Mouse (Mus musculus) intestine, embryonic 15.5 days (tissue): Measurements from ENCODE around the gene Map4k5. TPM values are rescaled to one million over a fixed set of nuclear protein-coding genes. Genes with fewer than 3 reads are reported as not detected.
A peak's percentile ranks its signal among the peaks of the same experiment; 100 is the strongest.

Experiments
- ATAC-seq: fragments of 200-750 bp; cut with Nextera tagmentation; 2 replicates; pipeline ENCODE4 v1.8.0; 2017; ENCODE audit warnings: moderate TSS enrichment, moderate library complexity
- H3K27ac ChIP-seq: fragments of 300-500 bp; sonication (generic); 2 replicates; pipeline ENCODE4 v1.5.1; 2015; ENCODE audit warnings: mild to moderate bottlenecking, inconsistent platforms
- H3K27me3 ChIP-seq: fragments of 300-500 bp; sonication (generic); replicated peaks from 2 replicates; pipeline ENCODE4 v1.6.1; 2015; ENCODE audit warnings: inconsistent platforms
- H3K36me3 ChIP-seq: fragments of 300-500 bp; sonication (generic); 2 replicates; pipeline ENCODE4 v1.6.1; 2015; ENCODE audit warnings: inconsistent platforms
- H3K4me1 ChIP-seq: fragments of 300-500 bp; sonication (generic); replicated peaks from 2 replicates; pipeline ENCODE4 v1.6.1; 2015; ENCODE audit warnings: inconsistent platforms
- H3K4me2 ChIP-seq: fragments of 300-500 bp; sonication (generic); replicated peaks from 2 replicates; pipeline ENCODE4 v1.6.1; 2015; ENCODE audit warnings: mild to moderate bottlenecking, inconsistent platforms
- H3K4me3 ChIP-seq: fragments of 300-500 bp; sonication (generic); replicated peaks from 2 replicates; pipeline ENCODE4 v1.5.1; 2015; ENCODE audit warnings: inconsistent platforms
- H3K9ac ChIP-seq: fragments of 300-500 bp; sonication (generic); 2 replicates; pipeline ENCODE4 v1.6.1; 2015; ENCODE audit warnings: inconsistent platforms
- H3K9me3 ChIP-seq: fragments of 300-500 bp; sonication (generic); 2 replicates; pipeline ENCODE4 v1.6.1; 2016; ENCODE audit warnings: inconsistent platforms
- WGBS: fragments of 180-500 bp; shearing (Covaris S2); methylation state at CpG from one replicate; pipeline ENCODE4 v1.1.7; 2015; 5-methylcytosine and 5-hydroxymethylcytosine counted together
- polyA plus RNA-seq: library from polyadenylated mRNA; unstranded; fragments of >200 nt; fragmentation: Nextera tagmentation; extraction: Ambion mirVana; gene quantifications from 2 replicates; pipeline ENCODE4 v1.2.1, GENCODE M21; 2015

Gene Map4k5
- polyA plus RNA-seq, result 22.0 and 25.4 TPM in 2 replicates

- H3K4me1 ChIP-seq, result peaks cover 18% of the 10 kb centered on the region
- ATAC-seq, result peak; percentile 97
- no peaks in the 10 kb centered on the region for H3K36me3 ChIP-seq
- H3K4me2 ChIP-seq, result peak within 1 kb of the TSS; percentile 69
- H3K9ac ChIP-seq, result peak within 1 kb of the TSS; percentile 94
- H3K9me3 ChIP-seq, result no peaks in the 10 kb centered on the region
- no peaks in the 10 kb centered on the region for H3K27me3 ChIP-seq
- under 1% methylated on average over 118 of the region's 118 CpGs for WGBS
- H3K27ac ChIP-seq, result peak within 1 kb of the TSS; percentile 96
- H3K4me3 ChIP-seq, result peak within 1 kb of the TSS; percentile 84
These were observed at the start of gene Map4k5, which contains the start of gene Atl1 for GRCm38 (mm10) chr12:69892371-69893251. Map4k5 (minus strand) TSS chr12:69893200. Atl1 (plus strand) TSS chr12:69892614.

DNA sequence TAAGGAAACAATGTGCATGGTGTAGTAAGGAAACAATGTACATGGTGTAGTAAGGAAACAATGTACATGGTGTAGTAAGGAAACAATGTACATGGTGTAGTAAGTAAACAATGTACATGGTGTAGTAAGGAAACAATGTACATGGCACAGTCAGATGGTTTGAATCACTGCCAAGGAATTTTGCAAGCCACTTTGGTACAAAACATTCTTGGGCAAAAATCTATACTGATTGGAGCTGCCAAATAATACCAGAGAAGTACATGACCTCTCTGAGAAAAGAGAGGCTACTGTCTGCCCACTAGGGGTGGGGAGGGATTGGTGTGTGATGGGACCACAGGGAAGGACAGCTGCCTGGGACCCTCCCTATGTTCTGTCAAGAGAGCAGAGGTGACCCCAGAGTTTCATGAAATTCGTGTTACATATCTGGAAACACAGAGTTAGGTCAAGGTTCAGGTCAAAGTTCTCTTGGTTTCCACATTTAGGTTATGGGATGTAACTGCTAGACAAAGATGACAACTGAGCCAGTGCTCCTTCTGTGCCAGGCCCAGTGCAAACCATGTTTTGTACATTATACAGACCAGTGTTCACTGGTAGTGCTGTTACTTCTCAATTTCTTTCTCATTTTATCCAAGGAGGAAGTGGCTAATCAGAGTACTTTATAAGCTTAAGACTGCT, 48.8 kb upstream of the Map4k5 start:
- H3K4me1 ChIP-seq, result no peaks in the 10 kb centered on the region
- no peak for ATAC-seq
- no peaks in the 10 kb centered on the region for H3K9me3 ChIP-seq
- 64% methylated on average over 1 of the region's 1 CpGs for WGBS
- H3K4me2 ChIP-seq, result no peak overlapping the region
- H3K27ac ChIP-seq, result no peak overlapping the region
- no peaks in the 10 kb centered on the region for H3K27me3 ChIP-seq
- H3K36me3 ChIP-seq, result no peaks in the 10 kb centered on the region
- H3K9ac ChIP-seq, result no peak overlapping the region
- H3K4me3 ChIP-seq, result no peak overlapping the region

- H3K9ac ChIP-seq, result no peak overlapping the region
- WGBS, result 63% methylated on average over 2 of the region's 2 CpGs
- H3K4me3 ChIP-seq, result no peak overlapping the region
- no peak for ATAC-seq
- no peaks in the 10 kb centered on the region for H3K9me3 ChIP-seq
- no peak overlapping the region for H3K4me2 ChIP-seq
- no peak overlapping the region for H3K27ac ChIP-seq
- no peaks in the 10 kb centered on the region for H3K27me3 ChIP-seq
- H3K36me3 ChIP-seq, result no peaks in the 10 kb centered on the region
- H3K4me1 ChIP-seq, result no peaks in the 10 kb centered on the region
These were observed 46.3 kb upstream of the Map4k5 start for GRCm38 (mm10) chr12:69939291-69939690.

- Histone ChIP-seq H3K4me1 (no peaks in the 10 kb centered on the region), H3K27me3 (no peaks in the 10 kb centered on the region), H3K36me3 (no peaks in the 10 kb centered on the region), H3K27ac (no peak overlapping the region), H3K9ac (no peak overlapping the region), H3K4me3 (no peak overlapping the region), H3K4me2 (no peak overlapping the region), H3K9me3 (no peaks in the 10 kb centered on the region)
- 81% methylated on average over 5 of the region's 5 CpGs for WGBS
- no peak for ATAC-seq
These were observed 44.7 kb upstream of the Map4k5 start for GRCm38 (mm10) chr12:69937731-69938130.

DNA sequence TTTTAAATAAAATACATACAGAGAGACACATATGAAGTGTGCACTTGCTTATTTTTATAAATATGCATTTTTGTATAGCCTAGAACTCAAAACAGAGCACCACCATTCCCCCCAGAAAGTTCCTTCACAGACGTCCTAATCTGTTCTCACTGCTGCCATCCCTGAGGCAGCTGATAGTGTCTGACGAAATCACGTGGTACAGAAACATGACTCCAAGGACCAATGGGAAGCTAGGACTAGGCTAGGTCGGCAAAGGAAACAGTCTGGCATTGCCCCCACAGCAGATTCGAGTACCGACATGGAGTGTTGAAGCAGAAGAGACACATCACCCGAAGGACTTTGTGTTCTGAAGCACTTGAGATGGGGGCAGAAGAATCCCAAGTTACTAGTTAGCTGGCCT, 33.7 kb upstream of the Map4k5 start:
- ATAC-seq, result no peak
- H3K4me1 ChIP-seq, result no peaks in the 10 kb centered on the region
- H3K9ac ChIP-seq, result no peak overlapping the region
- no peaks in the 10 kb centered on the region for H3K9me3 ChIP-seq
- H3K36me3 ChIP-seq, result no peaks in the 10 kb centered on the region
- no peak overlapping the region for H3K27ac ChIP-seq
- H3K4me3 ChIP-seq, result no peak overlapping the region
- H3K4me2 ChIP-seq, result no peak overlapping the region
- no peaks in the 10 kb centered on the region for H3K27me3 ChIP-seq
- WGBS, result 48% methylated on average over 7 of the region's 7 CpGs

DNA sequence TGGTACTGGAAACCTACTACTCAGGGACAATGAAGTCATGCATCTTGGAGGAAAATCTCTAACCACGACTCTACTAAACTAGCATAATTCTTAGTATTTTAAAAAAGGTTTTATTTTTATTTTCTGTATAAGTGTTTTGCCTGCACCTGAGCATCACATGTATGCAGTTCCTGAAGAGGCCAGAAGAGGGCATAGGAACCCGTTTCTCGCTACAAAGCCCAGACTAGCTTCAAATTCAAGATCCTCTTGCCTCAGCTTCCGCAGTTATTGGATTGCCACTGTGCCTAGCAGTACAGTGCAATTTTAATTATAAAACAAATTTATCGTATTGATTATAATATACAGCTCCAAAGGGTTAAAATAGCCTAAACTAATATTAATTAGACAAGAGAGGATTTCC, 31.0 kb upstream of the Map4k5 start:
- no peak overlapping the region for H3K4me2 ChIP-seq
- H3K27me3 ChIP-seq, result no peaks in the 10 kb centered on the region
- no peaks in the 10 kb centered on the region for H3K36me3 ChIP-seq
- WGBS, result 21% methylated on average over 5 of the region's 5 CpGs
- H3K27ac ChIP-seq, result no peak overlapping the region
- no peak overlapping the region for H3K9ac ChIP-seq
- no peaks in the 10 kb centered on the region for H3K9me3 ChIP-seq
- no peaks in the 10 kb centered on the region for H3K4me1 ChIP-seq
- H3K4me3 ChIP-seq, result no peak overlapping the region
- no peak for ATAC-seq

DNA sequence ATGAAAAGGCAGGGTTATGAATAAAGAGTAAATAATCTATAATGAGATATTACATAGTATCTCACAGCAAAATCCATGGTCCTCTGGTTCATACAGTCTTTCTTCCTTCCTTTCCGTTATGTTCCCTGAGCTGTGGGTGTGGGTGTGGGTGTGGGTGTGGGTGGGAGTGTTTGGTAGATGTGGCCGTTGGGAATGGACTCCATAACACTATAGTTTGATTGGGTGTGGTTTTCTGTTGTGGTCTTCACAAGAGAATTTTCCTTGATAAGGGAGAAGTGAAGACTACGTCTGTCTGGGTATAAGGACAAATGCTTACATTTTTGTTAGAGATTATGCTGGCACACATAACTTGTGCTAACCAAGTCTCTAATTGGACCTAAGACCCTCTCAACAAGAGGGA, 30.6 kb upstream of the Map4k5 start:
- Histone ChIP-seq H3K9ac (no peak overlapping the region), H3K9me3 (no peaks in the 10 kb centered on the region), H3K4me2 (no peak overlapping the region), H3K4me3 (no peak overlapping the region), H3K4me1 (no peaks in the 10 kb centered on the region), H3K27ac (no peak overlapping the region), H3K27me3 (no peaks in the 10 kb centered on the region), H3K36me3 (no peaks in the 10 kb centered on the region)
- no peak for ATAC-seq
- WGBS, result 62% methylated on average over 3 of the region's 3 CpGs

DNA sequence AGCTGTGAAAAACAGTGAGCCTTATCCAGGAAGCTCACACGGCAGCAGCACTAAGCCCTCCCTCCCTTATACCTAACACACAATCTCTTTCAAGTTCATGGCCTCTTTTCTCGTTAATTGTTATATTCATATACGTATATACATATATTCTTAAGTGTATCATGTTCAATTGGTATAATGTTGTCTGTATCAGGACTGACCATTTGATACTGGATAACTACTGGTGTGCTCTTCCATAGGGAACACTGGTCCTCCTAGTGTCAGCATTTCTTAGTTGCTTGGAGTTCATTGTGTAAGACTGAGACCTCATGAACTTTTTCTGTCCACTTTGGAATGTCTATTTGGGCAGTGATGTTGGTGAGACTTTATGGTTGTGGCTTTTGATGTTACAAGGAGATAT, 30.1 kb upstream of the Map4k5 start:
- no peaks in the 10 kb centered on the region for H3K4me1 ChIP-seq
- H3K9me3 ChIP-seq, result no peaks in the 10 kb centered on the region
- H3K4me2 ChIP-seq, result no peak overlapping the region
- no peaks in the 10 kb centered on the region for H3K27me3 ChIP-seq
- 78% methylated on average over 3 of the region's 3 CpGs for WGBS
- ATAC-seq, result no peak
- H3K36me3 ChIP-seq, result no peaks in the 10 kb centered on the region
- H3K27ac ChIP-seq, result no peak overlapping the region
- H3K4me3 ChIP-seq, result no peak overlapping the region
- H3K9ac ChIP-seq, result no peak overlapping the region

GRCm38 (mm10) chr12:69922099-69922498, 29.1 kb upstream of the Map4k5 start:
- Histone ChIP-seq H3K4me3 (no peak overlapping the region), H3K27ac (no peak overlapping the region), H3K4me1 (no peaks in the 10 kb centered on the region), H3K27me3 (no peaks in the 10 kb centered on the region), H3K4me2 (no peak overlapping the region), H3K9me3 (no peaks in the 10 kb centered on the region), H3K36me3 (no peaks in the 10 kb centered on the region), H3K9ac (no peak overlapping the region)
- ATAC-seq, result no peak
- 56% methylated on average over 1 of the region's 1 CpGs for WGBS

DNA sequence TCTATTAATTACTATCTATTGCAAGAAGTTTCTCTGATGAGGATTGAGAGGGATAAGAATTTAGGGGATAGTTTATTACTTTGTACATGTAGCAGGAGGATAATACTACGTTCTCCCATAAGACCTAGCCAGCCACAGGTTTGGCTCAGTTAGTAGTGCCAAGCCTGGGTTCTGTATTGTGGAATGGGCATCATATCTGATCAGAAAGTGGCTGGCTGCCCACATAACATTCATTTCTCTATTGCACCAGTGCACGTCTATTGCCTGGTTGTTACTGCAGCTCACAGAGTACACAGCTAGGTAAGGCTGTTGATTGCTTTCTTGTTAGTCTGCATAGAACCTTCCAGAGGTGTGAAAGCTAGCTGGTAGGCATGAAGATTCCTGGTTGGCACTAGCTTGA, 24.9 kb upstream of the Map4k5 start:
- no peaks in the 10 kb centered on the region for H3K27me3 ChIP-seq
- H3K4me3 ChIP-seq, result no peak overlapping the region
- no peak overlapping the region for H3K9ac ChIP-seq
- no peak overlapping the region for H3K4me2 ChIP-seq
- 84% methylated on average over 2 of the region's 2 CpGs for WGBS
- H3K36me3 ChIP-seq, result no peaks in the 10 kb centered on the region
- ATAC-seq, result no peak
- H3K9me3 ChIP-seq, result no peaks in the 10 kb centered on the region
- no peaks in the 10 kb centered on the region for H3K4me1 ChIP-seq
- H3K27ac ChIP-seq, result no peak overlapping the region

GRCm38 (mm10) chr12:69912737-69913136, 19.7 kb upstream of the Map4k5 start:
- H3K27ac ChIP-seq, result no peak overlapping the region
- H3K4me3 ChIP-seq, result no peak overlapping the region
- WGBS, result 81% methylated on average over 7 of the region's 7 CpGs
- no peak for ATAC-seq
- no peaks in the 10 kb centered on the region for H3K27me3 ChIP-seq
- peaks cover 4% of the 10 kb centered on the region for H3K4me1 ChIP-seq
- H3K9me3 ChIP-seq, result no peaks in the 10 kb centered on the region
- no peak overlapping the region for H3K4me2 ChIP-seq
- H3K36me3 ChIP-seq, result no peaks in the 10 kb centered on the region
- H3K9ac ChIP-seq, result no peak overlapping the region

DNA sequence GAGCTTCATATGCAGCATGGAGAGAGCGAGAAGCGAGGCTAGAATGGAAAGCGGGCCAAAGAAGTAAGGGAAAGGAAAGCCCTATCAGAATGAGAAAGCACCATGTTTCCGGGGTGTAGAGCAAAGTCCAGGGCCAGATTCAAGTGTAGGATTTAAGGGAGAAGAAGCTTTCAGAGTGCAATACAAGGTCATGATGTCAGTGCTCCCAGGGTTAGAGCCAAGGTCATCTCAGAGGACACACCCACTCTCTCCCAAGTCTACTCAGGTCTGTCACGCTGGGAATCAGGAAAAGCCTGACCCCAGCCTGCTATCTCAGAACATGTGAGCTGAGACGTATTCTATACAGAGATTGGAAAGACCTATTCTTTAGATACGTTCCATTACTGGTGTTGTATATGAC, 18.9 kb upstream of the Map4k5 start:
- WGBS, result 81% methylated on average over 7 of the region's 7 CpGs
- Histone ChIP-seq H3K4me3 (no peak overlapping the region), H3K27ac (no peak overlapping the region), H3K4me2 (no peak overlapping the region), H3K27me3 (no peaks in the 10 kb centered on the region), H3K9me3 (no peaks in the 10 kb centered on the region), H3K36me3 (no peaks in the 10 kb centered on the region), H3K9ac (no peak overlapping the region), H3K4me1 (peaks cover 7% of the 10 kb centered on the region)
- ATAC-seq, result no peak
